Mouse (Mus musculus) cerebellum, adult 2 months (tissue): Measurements from ENCODE around the gene Etnk1. TPM values are rescaled to one million over a fixed set of nuclear protein-coding genes. Genes with fewer than 3 reads are reported as not detected.
A peak's percentile ranks its signal among the peaks of the same experiment; 100 is the strongest.

Source experiments
- DNase-seq, 2 experiments: peaks; one replicate each; pipeline ENCODE4 v3.0.0; 2021
- H3K27ac ChIP-seq: fragments of 200-500 bp; 2 replicates; pipeline ENCODE4 v1.5.1; 2012; ENCODE audit warnings: low read length, control low read depth, inconsistent platforms; ENCODE audit not compliant: insufficient read depth
- H3K27me3 ChIP-seq: fragments of 200-500 bp; 2 replicates; pipeline ENCODE4 v1.6.1; 2012; ENCODE audit warnings: inconsistent platforms, mild to moderate bottlenecking, low read length, moderate library complexity; ENCODE audit not compliant: control insufficient read depth, insufficient read depth
- H3K4me1 ChIP-seq: fragments of 200-500 bp; 2 replicates; pipeline ENCODE4 v1.6.1; 2011; ENCODE audit warnings: low read length; ENCODE audit not compliant: control insufficient read depth, insufficient read depth
- H3K4me3 ChIP-seq: fragments of 200-500 bp; replicated peaks from 2 replicates; pipeline ENCODE3; 2011; ENCODE audit warnings: mild to moderate bottlenecking, low read depth, low read length, control low read depth; ENCODE audit not compliant: insufficient read depth
- CTCF ChIP-seq: fragments of 200-500 bp; IDR thresholded peaks from 2 replicates; pipeline ENCODE4 v1.5.1; 2011; ENCODE audit warnings: low read depth, mild to moderate bottlenecking, control low read depth, low read length, moderate library complexity, borderline replicate concordance; ENCODE audit not compliant: insufficient read depth
- POLR2A ChIP-seq: fragments of 200-500 bp; IDR thresholded peaks from 2 replicates; pipeline ENCODE4 v1.6.1; 2011; ENCODE audit warnings: low read length, control low read depth, borderline replicate concordance; ENCODE audit not compliant: insufficient read depth
- WGBS: fragments of 180-500 bp; shearing (Covaris S2); methylation state at CpG from one replicate; pipeline ENCODE4 v1.1.7; 2018; 5-methylcytosine and 5-hydroxymethylcytosine counted together
- polyA plus RNA-seq: library from polyadenylated mRNA; depleted of rRNA; stranded (reverse); fragments of >200 nt; gene quantifications from 2 replicates; pipeline ENCODE4 v1.2.3, GENCODE M21; 2012

Etnk1 gene
- polyA plus RNA-seq, 1 experiment: 163 TPM

DNA sequence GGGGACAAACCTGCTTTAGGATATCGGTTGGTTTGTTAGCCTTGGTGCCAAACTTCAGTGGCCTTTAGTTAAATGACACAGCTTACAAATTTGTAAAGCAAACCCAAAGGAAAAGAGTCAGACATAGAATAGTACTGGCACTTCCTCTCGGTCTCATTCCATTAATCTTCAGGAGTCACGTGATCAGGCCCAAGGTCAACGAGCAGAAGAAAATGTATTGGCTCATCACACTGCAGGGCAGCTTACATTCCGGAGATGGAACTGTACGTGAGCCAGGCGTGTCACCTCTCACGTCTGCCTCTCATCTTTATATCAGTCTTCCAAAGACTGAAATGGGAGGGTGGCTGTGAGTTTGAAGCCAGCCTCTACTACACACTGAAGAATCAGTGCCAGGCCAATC is 62.9 kb downstream of the Etnk1 start:
- 23% methylated on average over 8 of the region's 8 CpGs for WGBS
- Histone ChIP-seq H3K4me1 (no peaks in the 10 kb centered on the region), H3K27me3 (no peaks in the 10 kb centered on the region), H3K4me3 (no peak overlapping the region), H3K27ac (no peak overlapping the region)
- no peak for DNase-seq
- no peak for TF ChIP-seq POLR2A
- TF ChIP-seq CTCF: no peak

DNA sequence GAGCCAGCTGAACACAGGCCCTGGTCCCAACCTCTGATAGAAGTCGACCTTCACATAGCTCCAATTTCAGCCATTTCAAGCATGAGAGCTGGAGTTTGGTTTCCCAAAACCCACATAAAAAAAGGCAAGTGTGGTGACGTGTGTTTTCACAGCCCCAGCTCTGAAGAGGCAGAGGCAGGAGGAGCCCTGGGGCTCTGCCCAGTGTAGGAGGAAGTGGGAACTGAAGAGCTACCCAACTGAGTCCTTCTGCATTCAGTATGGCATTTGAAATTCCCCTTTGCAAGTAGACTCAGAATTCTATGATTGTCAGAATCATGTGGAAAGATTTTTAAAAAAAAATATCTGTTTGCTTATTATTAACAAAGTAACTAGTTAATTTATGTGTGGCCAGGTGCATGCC is 63.9 kb downstream of the Etnk1 start:
- no peak for DNase-seq
- H3K27me3 ChIP-seq: no peaks in the 10 kb centered on the region
- H3K27ac ChIP-seq: no peak overlapping the region
- WGBS: 51% methylated on average over 2 of the region's 2 CpGs
- TF ChIP-seq POLR2A (no peak), CTCF (no peak)
- H3K4me3 ChIP-seq: no peak overlapping the region
- H3K4me1 ChIP-seq: no peaks in the 10 kb centered on the region

- Histone ChIP-seq H3K27me3 (no peaks in the 10 kb centered on the region), H3K27ac (no peak overlapping the region), H3K4me1 (no peaks in the 10 kb centered on the region), H3K4me3 (no peak overlapping the region)
- DNase-seq: no peak
- no peak for TF ChIP-seq POLR2A
- WGBS: 86% methylated on average over 11 of the region's 11 CpGs
Measured at GRCm38 (mm10) chr6:143232718-143233117, 65.7 kb downstream of the Etnk1 start.

DNA sequence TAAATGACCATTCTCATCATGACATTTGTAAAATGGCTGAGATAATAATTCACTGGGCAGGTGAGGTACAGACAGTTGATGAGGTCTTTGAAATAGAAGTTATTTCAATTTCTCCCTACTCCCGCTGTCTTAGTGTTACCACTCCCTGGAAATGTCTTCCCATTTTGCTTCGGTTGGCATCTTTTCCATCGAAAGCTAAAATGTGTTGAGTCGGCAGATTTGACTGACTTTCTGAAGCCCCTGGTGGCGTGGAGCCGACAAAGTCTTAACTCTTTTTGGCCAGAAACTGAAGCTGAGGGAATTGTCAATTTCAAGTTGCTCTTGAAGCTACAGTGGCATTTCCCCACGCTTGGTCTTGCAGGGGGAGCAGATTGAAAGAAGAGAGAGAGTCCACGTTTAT is 67.8 kb downstream of the Etnk1 start:
- DNase-seq: no peak
- 66% methylated on average over 8 of the region's 8 CpGs for WGBS
- no peaks in the 10 kb centered on the region for H3K4me1 ChIP-seq
- no peak overlapping the region for H3K27ac ChIP-seq
- H3K4me3 ChIP-seq: no peak overlapping the region
- TF ChIP-seq CTCF (no peak), POLR2A (no peak)
- no peaks in the 10 kb centered on the region for H3K27me3 ChIP-seq

GRCm38 (mm10) chr6:143239362-143240074 is 72.5 kb downstream of the Etnk1 start:
- Histone ChIP-seq H3K4me1 (no peaks in the 10 kb centered on the region), H3K27ac (no peak overlapping the region), H3K27me3 (no peaks in the 10 kb centered on the region), H3K4me3 (no peak overlapping the region)
- TF ChIP-seq POLR2A (no peak), CTCF (no peak)
- WGBS: 86% methylated on average over 21 of the region's 21 CpGs
- no peak for DNase-seq

DNA sequence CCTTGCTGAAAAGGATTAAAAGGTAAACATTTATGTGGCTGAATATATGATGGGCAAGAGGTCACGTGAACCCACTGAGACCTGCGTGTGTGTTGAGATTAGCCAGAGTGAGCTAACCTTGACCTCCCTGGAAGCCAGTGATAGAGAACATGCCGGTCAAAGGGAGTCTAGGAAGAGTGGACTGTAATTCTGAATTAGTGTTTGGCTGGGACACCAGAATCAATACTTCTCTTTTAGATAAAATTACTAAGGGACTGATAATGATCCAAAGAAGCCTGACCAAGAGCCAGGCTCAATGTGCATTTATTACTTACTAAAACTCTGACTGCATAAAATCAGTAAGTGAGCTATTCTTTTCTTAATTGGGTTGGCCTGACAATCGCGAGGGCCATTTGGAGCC is 76.2 kb downstream of the Etnk1 start:
- Histone ChIP-seq H3K27me3 (no peaks in the 10 kb centered on the region; the same call in 1 of the 2 replicates), H3K4me3 (no peak overlapping the region), H3K4me1 (no peaks in the 10 kb centered on the region), H3K27ac (no peak overlapping the region)
- TF ChIP-seq CTCF (no peak), POLR2A (no peak)
- 95% methylated on average over 5 of the region's 5 CpGs for WGBS
- DNase-seq: no peak

DNA sequence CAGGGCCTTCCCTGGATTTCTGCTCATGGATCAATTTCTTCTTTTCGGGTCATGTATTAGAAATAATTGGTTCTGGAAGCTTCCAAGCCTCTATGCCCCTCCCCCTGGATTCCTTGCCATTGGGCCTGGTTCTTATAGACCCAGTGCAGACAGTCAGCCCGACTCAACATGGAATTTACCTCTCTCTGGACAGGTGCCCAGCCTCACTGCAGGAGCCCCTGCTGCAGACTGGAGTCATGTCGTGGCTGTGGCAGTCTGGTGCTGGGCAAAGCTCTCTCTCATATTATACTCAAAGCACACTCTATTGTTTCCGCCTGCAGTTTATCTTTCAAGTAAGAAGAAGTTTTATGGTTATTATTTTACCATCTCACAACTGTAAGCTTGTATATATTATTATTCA is 90.9 kb downstream of the Etnk1 start:
- TF ChIP-seq CTCF: no peak
- TF ChIP-seq POLR2A: no peak
- Histone ChIP-seq H3K4me3 (no peak overlapping the region), H3K27me3 (no peaks in the 10 kb centered on the region; the same call in 1 of the 2 replicates), H3K27ac (no peak overlapping the region), H3K4me1 (peaks cover 3% of the 10 kb centered on the region; the same call in 1 of the 2 replicates)
- WGBS: 42% methylated on average over 4 of the region's 4 CpGs
- DNase-seq: peak; percentile 32 to 48

DNA sequence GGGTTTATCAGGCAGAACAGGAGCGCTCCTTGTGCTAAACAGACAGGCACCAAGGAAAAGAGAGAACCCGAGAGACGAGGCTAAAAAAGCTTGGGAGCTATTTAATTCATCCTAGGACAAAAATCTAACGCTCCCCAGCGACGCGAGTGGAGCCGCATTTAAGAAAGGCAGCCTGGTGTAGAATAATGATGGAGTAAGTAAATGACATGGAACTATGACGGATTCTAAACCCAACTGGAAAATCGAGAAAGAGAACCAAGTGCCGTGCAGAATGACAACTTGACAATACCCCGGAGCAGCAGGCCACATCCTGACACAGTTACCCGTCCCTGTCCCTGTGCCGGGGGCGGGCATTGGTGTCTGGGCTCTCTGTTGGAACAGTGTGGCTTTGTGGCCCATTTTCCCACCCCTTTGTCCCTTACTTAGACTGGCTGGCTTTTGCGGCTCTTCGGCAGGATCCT is 92.2 kb downstream of the Etnk1 start:
- 39% methylated on average over 17 of the region's 17 CpGs for WGBS
- peaks cover 3% of the 10 kb centered on the region; the same call in 1 of the 2 replicates for H3K4me1 ChIP-seq
- no peaks in the 10 kb centered on the region; the same call in 1 of the 2 replicates for H3K27me3 ChIP-seq
- peak in 1 of 2 experiments; percentile 23 for DNase-seq
- H3K4me3 ChIP-seq: no peak overlapping the region
- no peak for TF ChIP-seq POLR2A
- no peak for TF ChIP-seq CTCF
- H3K27ac ChIP-seq: no peak overlapping the region
